Mouse (Mus musculus): ENCODE results near the gene Sulf2. TPM values are rescaled to one million over a fixed set of nuclear protein-coding genes. Genes with fewer than 3 reads are reported as not detected.
A peak's percentile ranks its signal among the peaks of the same experiment; 100 is the strongest.

The Sulf2 gene
- total RNA-seq, 2 experiments from 2014 or later, result 192 to 224 TPM

- DNase-seq (ENCODE audit: low spot score in 2 of 2), result no peak
Observed at GRCm38 (mm10) chr2:166121681-166122355, 33.6 kb downstream of the Sulf2 start.

DNA sequence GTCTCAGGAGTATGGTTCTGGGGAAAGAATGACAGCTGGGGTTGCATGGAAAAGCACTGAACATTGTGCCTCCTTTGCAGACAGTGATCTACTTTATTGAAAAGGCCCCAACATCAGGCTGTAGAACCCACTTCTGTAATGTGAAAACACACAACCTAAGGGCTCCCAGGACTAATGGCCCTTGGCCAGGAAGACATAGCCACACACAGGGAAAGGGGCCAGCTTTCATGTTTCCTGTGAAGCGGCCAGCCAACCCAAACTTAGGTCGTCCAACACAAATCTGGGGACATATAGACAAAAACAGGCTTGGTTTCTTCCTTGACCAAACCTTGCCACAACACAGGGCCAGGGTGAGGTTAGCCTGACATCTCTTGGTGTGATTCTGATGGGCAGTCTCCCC is 35.5 kb downstream of the Sulf2 start:
- no peak for DNase-seq (ENCODE audit: low spot score in 2 of 2)

- no peak for DNase-seq (ENCODE audit: low spot score in 2 of 2)
Observed at GRCm38 (mm10) chr2:166116704-166117103, 38.8 kb downstream of the Sulf2 start.

GRCm38 (mm10) chr2:166116278-166116608 is 39.2 kb downstream of the Sulf2 start:
- DNase-seq (ENCODE audit: low spot score in 2 of 2), result no peak

GRCm38 (mm10) chr2:166115571-166116277 is 39.7 kb downstream of the Sulf2 start:
- DNase-seq (ENCODE audit: low spot score in 2 of 2), result no peak

GRCm38 (mm10) chr2:166112986-166113385 is 42.5 kb downstream of the Sulf2 start:
- DNase-seq (ENCODE audit: low spot score in 2 of 2), result no peak

- no peak for DNase-seq (ENCODE audit: low spot score in 2 of 2)
Observed at GRCm38 (mm10) chr2:166111831-166112250, 43.6 kb downstream of the Sulf2 start.

DNA sequence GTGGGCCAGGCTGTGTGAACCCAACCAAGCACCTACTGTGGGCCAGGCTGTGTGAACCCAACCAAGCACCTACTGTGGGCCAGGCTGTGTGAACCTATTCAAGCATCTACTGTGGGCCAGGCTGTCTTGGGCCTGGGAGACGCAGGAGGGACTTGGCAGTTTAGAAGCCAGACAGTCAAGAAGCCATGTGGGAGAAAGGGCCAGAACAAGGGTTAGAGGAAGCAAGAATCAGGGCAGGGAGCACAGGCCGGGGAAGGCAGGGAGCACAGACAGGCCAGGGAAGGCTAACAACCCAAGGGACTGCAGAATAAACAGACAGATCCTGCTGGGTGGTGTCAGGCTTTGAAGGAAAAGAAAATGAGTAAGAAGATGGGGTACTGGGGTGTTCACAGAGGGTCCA is 44.2 kb downstream of the Sulf2 start:
- DNase-seq (ENCODE audit: low spot score in 2 of 2), result no peak

GRCm38 (mm10) chr2:166110764-166111163 is 44.7 kb downstream of the Sulf2 start:
- no peak for DNase-seq (ENCODE audit: low spot score in 2 of 2)

- DNase-seq (ENCODE audit: low spot score in 2 of 2), result peak; percentile 93
Observed at GRCm38 (mm10) chr2:166108326-166108725, 47.1 kb downstream of the Sulf2 start.

DNA sequence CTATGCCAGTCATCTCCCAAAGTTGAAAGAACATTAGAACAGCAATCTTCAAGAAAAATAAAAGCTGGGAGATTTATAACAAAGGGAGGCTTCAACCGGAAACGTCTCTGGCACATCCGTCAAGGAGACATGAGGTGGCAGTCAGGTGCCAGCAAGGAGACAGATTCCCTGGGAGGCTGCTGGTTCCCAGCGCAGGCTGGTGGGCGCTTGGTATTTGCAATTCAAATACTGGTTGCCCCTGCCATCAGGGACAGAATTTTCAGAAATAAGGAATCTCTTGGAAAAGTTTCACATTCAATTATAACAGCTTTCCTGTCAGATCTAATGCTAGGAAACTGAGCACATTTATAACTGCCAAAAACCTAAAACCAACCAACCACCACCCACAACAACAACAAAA is 47.6 kb downstream of the Sulf2 start:
- DNase-seq (ENCODE audit: low spot score in 2 of 2), result no peak

GRCm38 (mm10) chr2:166106631-166107030 is 48.8 kb downstream of the Sulf2 start:
- peak; percentile 60 to 71 for DNase-seq (ENCODE audit: low spot score in 2 of 2)

- DNase-seq (ENCODE audit: low spot score in 2 of 2), result no peak
Observed at GRCm38 (mm10) chr2:166105911-166106310, 49.6 kb downstream of the Sulf2 start.

DNA sequence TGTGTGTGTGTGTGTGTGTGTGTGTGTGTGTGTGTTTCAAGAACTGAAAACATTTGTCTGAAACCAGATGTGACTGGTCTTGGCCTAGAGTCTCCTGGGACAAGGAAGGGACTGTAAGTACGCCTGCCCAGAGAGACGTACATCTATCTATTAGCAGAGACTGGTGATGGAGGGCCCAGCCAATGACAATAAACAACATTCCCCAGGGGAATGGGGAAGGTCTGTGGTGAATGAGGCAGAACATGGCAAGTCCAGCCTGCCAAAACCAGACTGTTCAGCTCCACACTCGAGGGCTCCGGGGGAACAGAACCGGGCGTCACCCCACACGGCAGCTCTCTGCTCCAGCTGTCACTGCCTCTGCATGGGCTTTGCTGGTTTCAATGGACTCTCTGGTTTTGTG is 52.6 kb downstream of the Sulf2 start:
- DNase-seq (ENCODE audit: low spot score in 2 of 2), result no peak

- DNase-seq (ENCODE audit: low spot score in 2 of 2), result no peak
Observed at GRCm38 (mm10) chr2:166100309-166101262, 54.9 kb downstream of the Sulf2 start.

GRCm38 (mm10) chr2:166098292-166098933 is 57.0 kb downstream of the Sulf2 start:
- peak in 1 of 2 experiments; percentile 45 for DNase-seq (ENCODE audit: low spot score in 2 of 2)

- no peak for DNase-seq (ENCODE audit: low spot score in 2 of 2)
Observed at GRCm38 (mm10) chr2:166097443-166098291, 57.8 kb downstream of the Sulf2 start.

- DNase-seq (ENCODE audit: low spot score in 2 of 2), result no peak
Observed at GRCm38 (mm10) chr2:166096834-166097233, 58.6 kb downstream of the Sulf2 start.

DNA sequence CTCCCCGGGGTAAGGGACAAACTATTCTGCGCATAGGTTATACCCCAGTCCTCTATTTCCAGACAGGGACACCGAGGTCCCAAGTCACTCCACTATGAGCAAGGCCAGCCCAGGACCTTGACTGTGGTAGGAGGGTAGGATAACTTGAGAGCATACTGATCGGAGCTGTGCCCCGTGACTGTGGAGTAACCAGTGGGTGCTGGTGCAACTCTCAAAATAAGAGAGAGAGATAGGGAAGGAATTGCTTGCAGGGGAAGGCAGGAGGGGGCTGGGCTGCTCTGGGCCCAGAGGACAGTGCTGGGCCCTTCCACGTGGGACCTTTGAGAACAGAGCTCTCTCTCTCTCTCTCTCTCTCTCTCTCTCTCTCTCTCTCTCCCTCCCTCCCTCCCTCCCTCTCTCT is 59.2 kb downstream of the Sulf2 start:
- no peak for DNase-seq (ENCODE audit: low spot score in 2 of 2)

GRCm38 (mm10) chr2:166092412-166092811 is 63.1 kb downstream of the Sulf2 start:
- no peak for DNase-seq (ENCODE audit: low spot score in 2 of 2)

All from layer of hippocampus, postnatal 10 days (tissue).